Mouse (Mus musculus) small intestine, adult 2 months (tissue): ENCODE measurements around the gene Nr5a2.

Source experiments
- CTCF ChIP-seq: fragments of 200-500 bp; IDR thresholded peaks from 2 replicates; pipeline ENCODE4 v1.5.1; 2012; ENCODE audit warnings: low read depth, mild to moderate bottlenecking, control low read depth, inconsistent platforms, low read length, moderate library complexity, mixed read lengths; ENCODE audit not compliant: insufficient replicate concordance, insufficient read length; ENCODE audit errors: extremely low read depth
- POLR2A ChIP-seq: fragments of 200-500 bp; IDR thresholded peaks from 2 replicates; pipeline ENCODE4 v1.6.1; 2012; ENCODE audit warnings: low read depth, mild to moderate bottlenecking, control low read depth, inconsistent platforms, low read length, moderate library complexity

DNA sequence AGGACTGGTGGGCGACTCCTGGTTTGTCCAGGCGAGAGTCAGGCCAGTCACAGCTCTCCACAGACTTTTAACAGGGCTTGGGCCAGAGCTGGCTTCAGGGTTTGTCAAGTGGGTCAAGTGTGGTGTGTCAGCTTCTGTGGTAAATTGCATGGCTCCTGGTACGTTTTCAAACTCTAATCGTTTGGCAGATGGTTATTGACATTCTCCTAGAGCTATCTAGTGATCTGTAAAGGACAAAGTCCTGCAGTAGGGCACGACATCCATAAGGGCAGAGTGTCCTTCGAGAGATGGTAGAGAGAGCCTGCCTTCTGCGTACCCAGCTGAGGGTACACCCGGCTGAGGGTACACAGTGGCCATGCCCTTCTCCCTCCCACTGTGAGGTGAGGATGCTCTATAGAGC, 10.7 kb upstream of the Nr5a2 start:
- TF ChIP-seq CTCF (no peak), POLR2A (no peak)
